Mouse (Mus musculus) natural killer cell, adult 2 months (primary cell): ENCODE results near the gene Gm47791.

ENCODE experiments used
- DNase-seq, 2 experiments: peaks; one replicate each; pipeline ENCODE4 v3.0.0; 2022; ENCODE audit warnings: low spot score in 2 of 2

Gm47791 gene

DNA sequence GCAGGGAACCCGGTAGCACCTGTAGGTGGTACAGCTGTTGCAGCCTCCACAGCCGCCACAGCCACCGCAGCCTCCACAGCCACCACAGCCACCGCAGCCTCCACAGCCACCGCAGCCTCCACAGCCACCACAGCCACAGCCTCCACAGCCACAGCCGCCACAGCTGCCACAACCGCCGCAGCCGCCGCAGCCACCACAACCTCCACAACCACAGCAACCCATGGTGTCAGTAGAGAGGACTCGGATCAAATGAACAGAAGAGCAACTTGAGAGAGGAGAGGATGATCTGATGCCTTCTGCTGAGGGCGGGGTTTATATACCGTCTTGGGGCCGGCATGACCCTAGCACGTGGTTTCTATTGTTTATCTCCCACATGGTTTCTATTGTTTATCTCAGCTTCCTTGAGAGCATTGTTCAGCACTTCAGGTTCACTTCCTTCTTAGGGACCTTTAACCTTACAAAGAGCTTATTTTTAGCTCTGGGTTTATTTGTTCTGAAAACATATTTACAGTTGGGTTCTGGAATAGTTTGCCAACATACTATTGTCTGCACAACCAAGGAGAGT, at the start of gene Gm47791:
TSS of gene Gm47791 (minus strand) at position 222 of the 565 bp plus-strand sequence.
- DNase-seq: no peak

DNA sequence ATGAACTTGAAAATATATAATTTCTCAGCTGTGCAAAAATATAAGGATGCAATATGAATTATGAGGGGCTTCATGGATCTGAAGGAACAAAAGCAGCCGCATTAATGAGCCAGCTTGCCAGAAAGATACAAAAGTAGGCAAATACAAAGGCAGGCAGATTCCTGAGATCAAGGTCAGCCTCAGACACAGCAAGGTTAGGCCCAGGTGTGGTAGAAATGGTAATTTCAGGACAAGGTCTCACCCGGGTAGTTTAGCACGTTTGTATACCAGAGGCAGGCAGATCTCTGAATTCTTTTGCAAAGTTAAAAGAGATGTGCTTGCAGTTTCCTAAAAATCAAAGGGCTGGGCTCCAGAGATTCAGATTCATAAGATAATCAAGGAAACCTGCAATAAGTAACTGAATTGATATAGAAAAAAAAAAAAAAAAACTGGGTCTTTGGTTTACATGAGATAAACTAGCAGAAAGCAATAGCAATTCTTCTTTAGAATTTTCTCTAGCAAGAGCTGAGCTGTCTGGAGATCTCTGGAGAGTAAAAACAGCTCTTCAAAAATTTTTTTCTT, 49.7 kb upstream of the Gm47791 start:
- DNase-seq: no peak

DNA sequence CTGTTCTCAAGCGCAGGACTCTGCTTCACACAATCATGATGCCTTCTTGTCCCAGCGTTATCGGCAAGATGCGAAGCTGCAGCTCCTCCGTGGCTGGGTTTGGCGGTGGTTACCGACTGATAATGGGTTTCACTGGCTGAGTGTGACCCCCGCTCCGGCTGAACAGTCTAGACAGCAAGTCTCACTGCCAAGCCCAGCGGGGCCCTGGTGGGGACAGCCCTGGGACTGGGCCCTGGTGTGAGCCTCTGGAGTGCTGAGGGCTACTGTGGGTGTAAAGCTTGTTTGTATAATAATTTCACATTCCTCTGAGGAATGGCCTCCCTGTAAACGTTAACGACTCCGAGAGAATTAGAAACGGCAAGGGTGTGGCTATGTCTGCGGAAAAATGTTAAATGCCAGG, 49.1 kb upstream of the Gm47791 start:
- DNase-seq: no peak

DNA sequence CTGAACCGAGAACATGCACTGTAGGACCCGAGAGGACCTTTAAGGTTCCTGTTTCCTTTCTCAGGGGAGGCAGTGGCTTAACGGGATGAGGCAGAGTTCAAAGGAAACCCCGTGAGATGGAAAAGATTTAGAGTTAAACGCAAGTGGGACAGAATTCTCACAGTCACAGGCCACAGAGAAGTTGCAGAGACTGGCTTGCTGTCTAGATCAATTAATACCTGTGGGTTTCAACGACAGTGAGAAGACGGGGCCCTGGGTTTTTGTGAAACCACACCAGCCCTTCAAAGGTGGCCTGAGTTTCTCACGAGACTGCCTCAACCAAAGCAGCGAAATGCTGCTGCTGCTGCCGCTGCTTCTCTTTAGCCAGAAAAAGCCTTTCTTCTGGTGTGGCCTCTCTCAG, 48.3 kb upstream of the Gm47791 start:
- DNase-seq: peak in 1 of 2 experiments; percentile 18

DNA sequence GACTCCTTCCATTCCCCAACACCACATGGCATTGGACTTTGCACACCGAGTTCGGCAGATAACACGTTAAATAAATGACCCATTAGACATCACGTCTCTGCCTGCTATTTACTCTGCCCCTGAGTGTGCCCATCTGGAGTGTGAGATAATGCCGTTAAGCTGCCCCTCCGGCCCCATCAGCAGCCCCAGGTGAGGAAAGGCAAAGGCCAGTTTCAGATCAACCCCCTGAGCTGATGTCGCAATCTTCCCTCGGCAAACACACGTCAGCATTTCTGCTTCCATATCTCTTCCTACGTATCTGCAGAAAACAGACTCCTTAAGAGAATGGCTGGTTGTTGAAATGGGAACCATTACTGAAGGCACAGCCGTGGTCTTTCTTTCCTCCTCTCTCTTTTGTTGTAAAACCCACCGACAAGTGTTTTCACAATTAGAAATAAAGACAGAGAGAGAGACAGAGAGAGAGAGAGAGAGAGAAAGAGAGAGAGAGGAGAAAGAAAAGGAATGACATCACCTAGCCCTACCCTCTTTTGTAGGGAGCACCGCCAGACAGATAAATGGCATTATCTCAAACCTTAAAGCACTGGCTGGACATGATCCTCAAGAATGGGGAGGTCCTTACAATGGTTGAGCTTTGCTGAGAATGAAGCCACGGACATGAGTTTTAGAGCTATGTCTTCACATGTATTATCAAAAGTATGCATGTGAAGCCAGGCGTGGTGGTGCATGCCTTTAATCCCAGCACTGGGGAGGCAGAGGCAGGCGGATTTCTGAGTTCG, 45.1 kb upstream of the Gm47791 start:
- no peak for DNase-seq

DNA sequence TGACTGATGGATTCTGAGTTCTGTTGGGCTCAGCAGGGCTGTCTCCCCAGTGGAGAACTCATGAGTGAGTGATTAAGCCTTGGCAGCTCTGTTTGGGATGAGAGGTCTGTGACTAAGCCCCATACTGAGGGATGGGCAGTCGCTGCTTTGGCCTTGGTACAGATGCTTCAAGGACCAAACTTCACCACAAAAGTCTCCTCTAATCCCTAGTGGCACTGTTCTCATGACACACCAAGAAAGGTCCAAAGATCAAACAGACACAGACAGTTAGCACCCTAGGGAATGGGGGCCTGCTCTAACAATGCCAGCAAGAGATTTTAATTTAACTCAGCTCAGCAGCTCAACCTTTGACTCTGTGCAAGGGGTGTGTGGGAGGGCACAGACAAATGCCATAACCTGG, 40.7 kb upstream of the Gm47791 start:
- no peak for DNase-seq

DNA sequence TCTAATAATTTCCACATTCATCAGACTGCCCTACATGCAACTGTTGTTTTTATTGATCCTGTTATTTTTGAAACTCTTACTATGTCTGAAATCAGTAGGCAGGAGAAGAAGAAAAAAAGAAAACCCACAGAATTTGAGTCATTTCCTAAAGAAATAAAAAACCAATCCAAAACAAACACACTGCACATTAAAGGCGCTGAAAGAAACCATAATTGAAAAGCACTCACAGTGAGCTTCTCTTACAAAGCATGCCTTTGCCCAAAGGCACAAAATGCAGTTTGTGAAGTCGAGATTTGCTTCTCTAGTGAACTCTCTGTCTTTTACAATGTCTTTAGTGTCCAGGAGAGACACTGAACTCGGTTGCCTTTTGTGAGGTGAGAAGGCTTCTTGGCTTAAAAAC, 37.5 kb upstream of the Gm47791 start:
- no peak for DNase-seq

DNA sequence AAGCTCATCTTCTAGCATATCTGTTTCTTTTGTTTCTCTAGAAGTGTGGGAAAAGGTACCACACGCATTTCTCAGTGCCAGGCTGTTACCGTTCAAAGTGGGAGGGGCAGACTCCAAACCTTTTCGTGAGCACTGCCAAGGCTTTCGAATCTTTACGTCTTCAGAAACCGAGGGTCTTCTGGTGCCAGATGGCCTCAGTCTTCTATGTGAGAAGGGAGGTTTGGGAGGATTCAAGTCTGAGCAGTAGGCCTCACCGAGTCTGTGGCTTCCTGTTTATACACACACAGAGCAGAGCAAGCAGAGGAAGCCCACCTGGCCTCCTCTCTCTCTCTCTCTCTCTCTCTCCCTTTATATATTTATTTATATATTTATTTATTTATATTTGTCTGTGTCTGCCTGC, 36.2 kb upstream of the Gm47791 start:
- DNase-seq: no peak

DNA sequence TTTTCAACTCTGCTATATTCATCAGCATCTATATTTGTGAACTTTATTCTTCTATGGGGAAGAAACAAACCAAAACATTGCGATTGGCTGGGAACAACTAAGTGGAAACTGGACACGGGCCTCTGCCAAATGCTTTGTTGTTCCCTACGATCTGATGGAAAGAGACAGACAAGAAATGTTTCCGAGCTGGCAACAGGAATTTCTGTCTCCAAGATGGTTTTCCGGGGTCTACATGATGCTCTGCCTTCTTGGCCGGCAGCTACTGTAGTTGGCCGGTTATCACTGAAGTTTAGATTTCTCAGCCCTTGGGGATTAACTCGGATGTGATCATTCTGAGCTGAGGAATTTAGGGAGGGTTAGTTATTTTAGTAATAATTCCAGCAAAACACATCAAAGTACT, 35.3 kb upstream of the Gm47791 start:
- no peak for DNase-seq

DNA sequence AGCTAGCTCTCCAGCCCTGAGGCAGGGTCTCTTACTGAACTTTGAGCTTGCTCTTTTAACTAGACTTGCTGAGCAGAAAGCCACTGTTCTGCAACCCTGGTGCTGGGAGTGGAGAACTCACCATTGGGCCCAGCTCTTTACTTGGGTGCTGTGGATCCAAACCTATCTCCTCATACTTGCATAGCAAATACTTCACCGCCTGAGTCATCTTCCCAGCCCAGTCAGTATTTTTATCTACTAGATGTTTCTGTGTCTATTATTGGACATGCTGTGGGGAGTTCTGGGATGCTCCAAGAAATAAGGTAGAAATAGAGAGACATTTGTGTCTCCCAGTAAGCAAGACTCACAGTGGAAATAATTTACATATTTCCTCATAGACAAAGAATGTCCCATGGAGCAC, 33.0 kb upstream of the Gm47791 start:
- no peak for DNase-seq

DNA sequence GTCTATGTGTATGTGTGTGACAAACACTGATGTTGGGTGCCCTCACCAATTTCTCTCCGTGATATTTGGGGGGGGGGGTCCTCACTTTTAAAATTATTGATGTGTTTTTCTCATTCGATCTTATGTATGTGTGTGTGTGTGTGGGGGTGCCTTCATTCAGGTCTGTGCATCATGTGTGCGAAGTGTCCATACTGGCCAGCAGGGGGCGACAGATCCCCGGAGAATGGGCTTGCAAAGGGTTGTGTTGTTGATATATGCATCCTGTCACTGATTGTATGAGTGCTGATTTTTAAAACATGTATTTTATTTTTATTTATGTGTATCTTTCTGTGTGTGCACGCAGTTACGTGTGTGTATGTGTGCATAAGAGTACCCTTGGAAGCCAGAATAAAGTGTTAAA, 32.6 kb upstream of the Gm47791 start:
- DNase-seq: peak; percentile 2 to 18

DNA sequence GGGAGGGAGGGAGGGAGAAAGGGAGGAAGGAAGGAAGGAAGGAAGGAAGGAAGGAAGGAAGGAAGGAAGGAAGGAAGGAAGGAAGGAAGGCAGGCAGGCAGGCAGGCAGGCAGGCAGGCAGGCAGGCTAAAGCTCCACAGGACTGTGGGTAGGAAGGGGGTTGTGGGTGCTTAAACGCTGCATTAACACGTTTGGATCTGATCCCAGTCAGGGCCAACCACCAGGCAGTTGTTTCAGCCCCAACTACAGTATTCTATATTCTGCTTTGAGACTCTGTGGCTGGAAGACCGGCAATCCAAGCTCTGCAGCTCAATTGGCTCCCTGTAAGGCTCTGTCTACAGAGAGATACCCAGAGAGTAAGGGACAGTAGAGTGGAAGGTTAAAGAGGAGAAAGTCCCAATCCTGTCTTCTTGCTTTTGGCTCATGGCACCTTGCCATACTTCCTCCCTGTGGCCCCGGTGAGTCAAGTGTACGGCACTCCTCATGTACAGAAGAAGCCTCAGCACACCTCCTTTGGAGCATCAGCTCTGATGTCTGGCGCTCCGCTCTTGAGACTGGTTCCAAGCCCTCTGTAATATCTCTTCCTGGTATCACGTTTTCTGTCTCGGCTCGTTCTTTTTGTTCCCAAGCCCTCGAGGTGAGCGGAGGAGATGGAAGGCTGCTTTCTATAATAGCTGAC, 30.2 kb upstream of the Gm47791 start:
- no peak for DNase-seq

DNA sequence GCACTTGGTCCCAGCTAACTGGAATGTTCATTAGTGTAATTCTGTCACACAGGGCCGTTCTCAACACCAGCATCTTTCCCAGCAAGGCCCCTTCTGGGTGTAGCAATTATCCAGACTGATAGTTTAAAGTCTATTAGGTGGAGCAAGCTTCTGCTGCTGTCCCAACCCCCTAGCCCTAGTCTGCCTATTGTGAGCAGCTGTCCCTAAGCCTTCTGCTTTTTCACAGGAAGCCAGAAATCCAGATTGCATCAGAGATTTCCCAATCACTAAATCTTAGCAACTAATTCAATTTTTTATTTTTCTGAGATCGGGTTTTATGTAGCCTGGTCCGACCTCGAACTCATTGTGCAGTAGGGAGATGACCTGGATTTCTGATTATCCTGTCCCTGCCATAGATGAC, 27.9 kb upstream of the Gm47791 start:
- no peak for DNase-seq

DNA sequence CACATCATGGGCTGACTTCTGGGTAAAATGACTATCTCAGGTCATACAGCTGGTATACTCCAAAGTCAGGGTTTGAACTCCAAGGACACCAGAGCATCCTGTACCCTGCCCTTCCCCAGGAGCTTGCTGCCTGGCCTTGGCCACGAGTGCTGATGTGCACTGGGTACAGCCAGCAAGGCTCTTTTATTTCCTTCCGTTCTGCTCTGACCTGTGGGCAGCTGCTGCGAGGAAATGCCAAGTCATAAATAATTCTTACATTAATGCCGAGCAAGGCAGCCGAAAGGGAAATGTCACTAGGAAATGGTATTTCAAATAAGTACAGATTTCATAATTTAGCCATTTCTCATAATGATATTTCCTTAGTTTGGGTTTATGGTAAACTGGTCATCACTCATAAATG, 27.3 kb upstream of the Gm47791 start:
- no peak for DNase-seq

DNA sequence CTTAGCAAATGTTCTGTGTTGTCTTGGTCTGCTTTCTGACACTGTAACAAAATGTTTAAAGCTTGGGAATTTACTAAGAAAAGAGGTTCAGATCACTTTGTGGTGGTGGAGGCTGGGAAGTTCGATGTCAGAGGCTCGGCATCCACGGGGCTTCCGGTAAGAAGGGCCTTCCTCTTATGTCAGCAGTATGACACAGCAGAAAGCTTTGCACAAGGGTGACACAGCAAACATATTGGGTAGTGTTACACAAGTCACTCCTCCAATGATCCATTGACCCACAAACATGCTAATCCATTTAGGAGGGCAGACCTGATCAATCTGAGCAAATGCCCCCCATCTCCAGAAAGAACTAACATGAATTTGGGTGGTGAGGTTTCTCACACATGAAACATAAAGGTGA, 26.0 kb upstream of the Gm47791 start:
- no peak for DNase-seq

DNA sequence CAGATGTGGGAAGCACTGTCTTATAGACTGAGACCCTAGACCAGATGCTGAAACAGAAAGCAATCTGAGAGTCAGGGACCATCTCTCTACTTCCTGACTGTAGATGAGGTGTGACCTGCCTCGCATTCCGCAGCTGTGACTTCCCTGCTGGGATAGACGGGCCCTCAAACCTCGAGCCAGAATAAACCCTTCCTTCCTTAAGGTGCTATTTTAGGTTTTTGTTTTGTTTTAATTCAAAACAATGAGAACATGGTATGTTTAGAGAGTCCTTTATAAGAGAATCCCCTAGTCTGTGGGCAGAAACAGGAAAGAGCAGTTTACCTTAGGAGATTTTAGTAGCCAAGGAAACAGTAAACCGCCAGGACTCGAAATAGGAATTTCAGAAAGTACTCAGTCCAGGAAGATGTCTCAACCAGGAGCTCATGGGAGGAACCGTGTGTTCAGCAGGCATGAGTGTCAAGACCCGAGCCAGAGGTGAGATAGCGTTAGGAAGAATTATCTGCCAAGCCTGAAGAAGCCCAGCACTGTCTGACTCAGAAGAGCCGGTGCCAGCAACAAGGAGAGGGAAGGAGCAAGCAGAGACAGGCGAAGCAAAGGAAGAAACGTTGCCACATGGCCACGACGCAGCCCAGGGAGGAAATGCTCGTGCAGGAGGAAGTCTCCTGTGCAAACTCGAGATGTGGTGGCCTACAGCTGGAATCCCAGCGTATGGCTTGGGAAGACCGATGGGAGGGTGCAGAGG, 24.8 kb upstream of the Gm47791 start:
- no peak for DNase-seq

DNA sequence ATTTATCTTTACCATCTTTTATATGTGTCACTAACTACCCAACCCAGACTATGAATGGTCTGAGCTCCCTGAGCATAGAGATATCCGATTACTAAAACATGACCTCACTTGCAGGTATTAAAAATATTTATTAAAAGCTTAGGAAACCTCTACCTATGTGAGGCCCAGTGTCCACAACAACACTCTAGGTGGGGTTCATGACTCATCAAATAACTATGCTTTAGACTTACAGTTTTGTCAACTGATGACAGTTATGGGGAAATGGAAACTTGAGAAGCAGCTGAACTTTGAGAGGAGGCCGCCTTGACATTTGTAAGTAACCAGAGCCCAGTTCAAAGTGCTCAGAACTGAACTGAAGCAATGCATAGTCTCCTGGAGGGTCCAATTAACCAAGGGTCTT, 24.2 kb upstream of the Gm47791 start:
- no peak for DNase-seq

DNA sequence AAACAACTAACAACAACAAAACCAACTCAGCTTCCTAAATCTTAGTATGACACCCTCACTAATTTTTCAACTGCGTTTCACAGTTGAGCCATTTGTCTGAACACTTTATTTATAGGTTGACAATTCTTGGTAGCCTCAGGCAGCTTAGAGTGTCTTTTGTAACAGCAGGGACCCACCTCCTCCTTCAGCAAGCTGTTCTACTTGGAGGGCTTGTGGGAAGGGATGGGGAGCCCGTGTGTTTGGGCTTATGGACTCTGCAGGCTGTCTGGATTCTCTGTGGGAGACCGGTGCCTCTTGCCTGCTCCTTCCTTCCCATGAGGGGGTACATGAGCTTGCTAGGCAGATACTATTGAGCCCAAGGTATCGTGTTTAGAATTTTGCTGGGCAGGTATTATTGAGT, 22.9 kb upstream of the Gm47791 start:
- no peak for DNase-seq

DNA sequence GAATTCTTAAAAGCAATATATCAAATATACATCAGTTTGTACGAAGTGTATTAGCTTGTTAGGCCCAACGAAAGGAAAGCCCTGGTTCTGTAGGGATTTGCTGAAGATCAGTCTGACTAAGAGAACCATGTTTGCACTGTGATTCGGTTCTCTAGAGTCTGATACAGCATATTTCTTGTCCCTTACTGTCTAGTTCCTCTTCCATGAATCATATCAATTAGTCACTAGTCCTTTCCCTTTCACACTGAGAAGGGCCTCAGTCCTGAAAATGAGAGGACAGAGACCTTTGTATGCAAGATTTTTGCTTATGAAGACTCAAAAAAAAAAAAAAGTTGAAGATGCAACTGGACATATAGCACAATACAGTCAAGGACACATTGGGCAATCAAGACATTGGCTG, 22.1 kb upstream of the Gm47791 start:
- DNase-seq: no peak

DNA sequence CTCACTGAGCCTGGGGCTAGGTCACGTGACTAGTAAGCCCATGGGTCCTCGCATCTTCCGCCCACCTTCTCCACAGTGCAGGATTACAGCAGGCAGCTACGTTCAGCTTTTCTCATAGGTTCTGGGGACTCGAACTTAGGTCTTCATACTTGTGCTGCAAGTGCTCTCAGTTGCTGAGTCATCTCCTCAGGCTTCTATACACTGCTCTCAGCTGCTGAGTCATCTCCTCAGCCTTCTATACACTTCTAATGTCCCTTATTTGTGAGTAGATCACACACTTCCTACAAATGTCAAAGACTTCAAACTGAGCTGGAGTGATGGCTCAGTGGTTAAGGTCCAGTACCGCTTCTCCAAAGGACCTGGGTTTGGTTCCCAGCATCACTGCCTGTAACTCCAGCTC, 21.2 kb upstream of the Gm47791 start:
- DNase-seq: no peak

DNA sequence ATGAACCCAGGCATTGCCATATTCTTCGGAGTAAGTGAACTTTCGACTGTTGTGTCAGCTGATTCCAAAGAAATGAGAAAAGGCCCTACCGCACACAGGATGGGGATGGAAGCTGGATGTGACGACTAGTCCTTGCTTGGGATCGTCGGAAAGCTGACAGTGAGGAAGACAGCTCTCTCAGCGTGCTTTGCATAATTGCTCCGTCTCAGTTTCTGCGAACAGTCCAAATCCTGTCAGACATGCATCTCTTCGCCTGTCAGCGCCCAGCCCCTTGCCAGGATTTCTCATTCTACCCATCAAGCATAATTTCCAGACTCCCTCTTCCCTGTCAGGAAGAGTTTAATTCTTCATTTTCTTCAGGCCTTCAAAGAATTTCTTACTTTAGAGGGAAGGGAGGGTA, 20.1 kb upstream of the Gm47791 start:
- DNase-seq: no peak

DNA sequence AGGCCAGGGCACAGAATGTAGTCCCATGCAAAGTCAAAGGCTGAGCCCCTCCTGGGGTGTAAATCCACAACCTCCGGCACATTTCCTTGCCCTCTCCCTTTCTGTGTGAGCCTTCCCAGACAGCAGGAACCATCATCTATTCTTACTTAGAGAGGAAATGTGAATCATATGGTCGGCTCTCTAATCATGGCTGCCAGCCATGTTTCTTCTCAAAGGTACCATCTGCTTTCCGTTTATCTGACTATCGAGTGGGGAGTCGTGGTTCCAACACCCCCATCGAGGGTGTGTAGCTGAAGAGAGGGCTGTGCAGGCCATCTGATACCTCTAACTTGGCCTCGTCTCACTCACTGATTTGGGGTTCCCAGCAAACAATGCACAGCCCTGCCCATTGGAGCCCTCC, 17.0 kb upstream of the Gm47791 start:
- DNase-seq: no peak
